Mouse (Mus musculus): Measurements from ENCODE around the gene Klk1.
A peak's percentile ranks its signal among the peaks of the same experiment; 100 is the strongest.

Gene Klk1

DNA sequence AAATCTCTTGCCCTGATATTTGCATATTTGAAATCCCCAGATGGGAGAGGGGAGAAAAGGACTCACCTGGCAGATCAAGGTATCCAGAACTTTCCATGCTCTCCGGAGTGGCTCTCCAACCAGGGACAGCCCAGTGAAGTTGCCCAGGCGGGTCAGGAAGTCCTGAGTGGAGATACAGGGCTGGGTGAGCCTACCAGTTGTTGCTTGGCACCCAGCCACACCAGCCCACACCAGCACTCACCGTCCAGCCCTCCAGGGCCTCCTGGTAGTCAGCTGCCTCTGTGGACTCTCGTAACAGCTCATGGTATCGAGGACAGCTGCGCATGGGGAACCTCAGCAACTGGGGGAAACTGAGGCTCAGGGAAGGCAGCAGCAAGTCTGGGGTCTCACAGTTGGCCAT, 29.8 kb downstream of the Klk1 start:
- DNase-seq, result no peak

DNA sequence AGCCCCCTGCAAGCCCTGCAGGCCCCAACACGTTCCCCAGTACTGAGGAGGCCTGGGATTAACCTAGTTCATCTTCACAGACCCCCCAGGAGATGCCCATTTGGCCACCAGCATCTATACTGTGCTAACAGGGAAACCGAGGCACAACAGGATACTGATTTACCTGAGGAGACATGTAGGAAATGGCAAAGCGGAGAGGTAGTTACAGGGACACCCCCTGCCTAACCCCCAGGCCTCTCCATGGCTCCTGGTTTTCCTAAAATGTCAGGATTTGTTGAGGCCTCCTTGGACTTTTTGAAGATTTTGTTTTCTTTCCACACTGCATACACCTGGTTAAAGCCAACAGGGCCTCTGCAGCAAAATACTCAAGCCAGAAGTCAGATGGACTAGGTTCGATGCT, 32.1 kb downstream of the Klk1 start, which contains the start of gene Acp4:
Gene Acp4, minus strand, starts transcription at position 101 of the 400 bp plus-strand sequence.
- DNase-seq, result no peak

- no peak for DNase-seq
Observed at GRCm38 (mm10) chr7:44260410-44260809, 35.2 kb downstream of the Klk1 start.

DNA sequence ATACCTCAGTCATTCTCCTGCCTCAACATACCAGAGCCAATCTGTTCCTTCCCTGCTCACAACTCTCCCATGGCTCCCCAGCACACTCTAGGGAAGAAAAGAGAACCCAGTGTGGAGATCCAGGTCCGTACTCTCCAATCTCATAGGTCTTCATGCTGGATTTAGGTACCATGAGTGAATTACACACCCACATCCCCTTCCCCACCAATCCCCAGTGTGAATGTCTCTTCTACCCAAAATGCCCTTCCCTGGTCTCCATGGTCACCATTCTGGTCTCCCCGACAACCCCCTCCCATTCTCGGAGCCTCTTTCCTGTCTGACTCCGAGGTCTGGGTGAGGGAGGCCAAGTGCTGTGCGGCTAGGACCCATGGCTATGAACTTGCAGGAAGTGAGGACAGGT, 36.0 kb downstream of the Klk1 start, which contains the start of gene Gm15517:
Gene Gm15517, plus strand, starts transcription at position 301 of the 400 bp plus-strand sequence.
- no peak for DNase-seq

- peak; percentile 97 for DNase-seq
Observed at GRCm38 (mm10) chr7:44262791-44263643, 37.9 kb downstream of the Klk1 start.

DNA sequence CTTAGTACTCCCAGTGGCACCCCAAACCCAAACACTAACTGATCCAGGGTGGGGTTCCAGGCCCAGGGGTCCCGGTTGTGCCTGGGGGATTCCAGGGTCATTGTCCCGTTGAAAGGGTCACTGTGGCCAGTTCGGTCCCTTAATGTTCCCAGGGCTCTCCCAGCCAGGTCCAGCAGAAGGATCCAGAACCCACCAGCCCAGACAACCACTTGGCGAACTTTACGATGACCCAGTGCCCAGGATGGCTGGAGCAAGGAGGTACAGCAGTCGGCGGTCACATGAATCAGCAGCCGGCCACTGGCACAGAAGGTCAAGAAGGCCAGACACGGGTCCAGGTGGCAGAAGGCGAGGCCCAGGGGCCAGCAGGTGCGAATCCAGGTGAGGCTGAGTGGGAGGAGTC, 43.0 kb downstream of the Klk1 start:
- DNase-seq, result no peak

DNA sequence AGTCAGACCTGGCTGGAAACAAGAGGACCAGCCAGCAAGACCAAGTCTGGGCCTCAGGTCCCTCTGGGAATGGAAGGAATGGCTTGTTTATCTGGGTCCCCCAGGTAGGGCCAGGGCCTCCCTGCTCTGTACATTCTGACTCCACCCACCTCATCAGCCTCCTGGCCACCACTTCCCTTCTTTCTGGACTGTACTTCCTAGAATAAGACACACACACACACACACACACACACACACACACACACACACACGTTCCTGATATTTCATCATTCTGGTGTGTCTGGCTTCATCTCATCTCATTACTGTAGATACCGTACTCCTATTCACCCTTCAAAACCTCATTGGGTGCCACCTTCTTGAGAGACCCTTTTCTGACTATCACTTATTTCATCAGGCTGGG, 44.2 kb downstream of the Klk1 start:
- DNase-seq, result no peak

DNA sequence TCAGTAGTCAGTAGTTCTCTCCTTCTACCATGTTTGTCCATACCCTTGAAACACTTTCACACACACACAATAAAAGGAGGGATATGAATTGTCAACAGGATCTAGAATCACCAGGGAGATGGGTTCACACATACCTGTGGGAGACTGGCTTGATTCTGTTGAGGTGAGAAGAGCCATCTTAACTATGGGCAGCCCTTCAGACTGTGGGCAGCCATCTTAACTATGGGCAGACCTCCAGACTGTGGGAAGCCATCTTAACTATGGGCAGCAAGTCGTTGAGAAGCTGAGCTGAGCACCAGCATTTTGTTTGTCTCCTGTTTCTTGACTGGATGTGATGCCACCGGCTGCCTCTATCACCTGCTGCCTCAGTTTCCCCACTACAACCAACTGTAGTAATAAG, 46.1 kb downstream of the Klk1 start:
- no peak for DNase-seq

- no peak for DNase-seq
Observed at GRCm38 (mm10) chr7:44272546-44272945, 47.4 kb downstream of the Klk1 start.

DNA sequence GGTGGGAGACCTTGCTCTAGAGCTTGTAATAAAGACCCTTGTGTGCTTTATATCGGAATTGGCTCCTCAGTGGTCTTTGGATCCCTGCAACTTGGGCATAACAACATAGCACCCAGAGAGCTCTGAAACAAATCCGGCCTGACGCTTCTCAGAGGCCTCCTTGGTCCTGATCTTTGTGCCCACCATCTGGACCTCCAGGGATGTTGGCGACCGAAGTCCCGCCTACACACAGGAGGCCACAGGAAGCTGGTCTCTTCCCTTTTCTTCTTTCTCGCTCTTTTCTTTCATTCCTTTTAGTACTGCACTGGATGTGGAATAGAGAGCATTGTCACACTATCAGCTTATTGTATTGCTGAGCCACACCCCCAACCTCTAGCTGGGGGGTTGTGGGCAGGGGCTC, 48.3 kb downstream of the Klk1 start:
- no peak for DNase-seq

DNA sequence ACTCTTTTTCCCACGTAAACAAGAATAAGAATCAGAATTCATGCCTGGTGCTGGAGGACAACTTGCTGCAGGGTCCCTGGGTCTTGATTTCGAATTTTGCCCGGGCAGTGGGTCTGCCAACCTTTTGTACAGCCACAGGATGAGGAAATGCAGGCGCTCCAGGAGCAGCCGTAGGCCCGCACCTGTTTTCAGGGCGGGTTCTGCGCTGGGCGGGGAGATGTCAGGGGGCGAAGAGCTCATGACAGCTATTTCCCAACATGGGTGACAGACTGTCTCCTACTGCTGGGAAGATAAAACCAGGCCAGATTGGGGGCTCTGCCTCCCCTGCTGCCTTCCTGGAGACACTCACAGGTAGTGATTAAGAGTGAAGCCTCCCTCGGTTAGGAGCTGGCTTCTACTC, 48.9 kb downstream of the Klk1 start:
- no peak for DNase-seq

DNA sequence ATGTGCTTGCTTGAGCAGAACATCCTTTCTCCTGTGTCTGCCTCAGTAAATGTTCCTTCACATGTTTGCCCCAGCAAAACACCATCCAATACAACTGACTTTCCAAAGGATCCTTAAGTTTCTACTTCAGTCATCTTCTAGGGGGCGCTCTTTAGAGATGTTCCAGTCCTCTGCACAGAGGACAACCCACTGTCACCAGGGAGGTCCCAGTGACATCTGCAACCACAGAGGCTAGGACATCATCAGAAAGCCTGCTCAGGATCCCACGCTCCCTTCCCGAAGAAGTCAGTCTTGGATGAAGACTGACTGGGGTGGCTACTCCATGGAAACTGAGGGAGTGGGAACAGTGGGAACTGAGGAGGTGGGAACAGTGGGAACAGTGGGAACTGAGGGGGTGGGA, 50.4 kb downstream of the Klk1 start:
- DNase-seq, result no peak

DNA sequence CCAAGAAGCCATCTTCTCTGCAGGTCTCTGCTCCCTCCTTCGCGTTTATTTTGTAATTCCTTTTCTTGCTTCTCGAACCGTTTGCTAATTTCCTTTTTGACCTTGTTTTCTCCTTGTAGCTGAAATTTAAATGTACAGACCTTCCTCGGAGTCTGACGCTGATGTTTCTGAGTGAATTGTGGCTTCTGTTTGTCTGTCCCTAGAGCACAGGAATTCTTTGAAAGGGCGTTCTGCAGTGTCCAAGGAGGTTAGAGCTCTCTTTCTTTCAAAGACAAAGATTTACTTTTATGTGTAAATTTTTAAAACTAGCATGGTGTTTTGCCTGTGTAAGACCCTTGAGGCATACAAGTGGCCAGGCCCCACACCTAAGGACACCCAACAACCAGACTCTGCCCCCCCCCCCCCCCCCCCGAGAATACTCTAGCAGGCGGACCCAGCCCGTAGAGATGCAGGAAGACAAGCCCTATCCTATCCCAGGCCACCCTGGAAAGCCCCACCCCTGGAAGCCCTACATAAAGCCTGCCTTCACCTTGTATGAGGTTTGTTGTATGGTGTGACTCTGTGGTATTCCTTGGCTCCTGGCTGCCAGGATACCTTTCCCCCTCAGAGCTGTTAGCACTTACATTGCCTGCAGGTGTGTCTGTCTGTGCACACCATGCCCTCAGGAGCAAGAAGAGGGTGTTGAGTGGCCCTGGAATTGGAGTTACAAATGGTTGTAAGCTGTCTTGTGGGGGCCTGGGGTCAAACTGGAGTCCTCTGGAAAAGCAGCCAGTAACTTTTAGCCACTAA, 51.5 kb downstream of the Klk1 start:
- DNase-seq, result no peak

GRCm38 (mm10) chr7:44277250-44277622, 52.1 kb downstream of the Klk1 start:
- DNase-seq, result peak; percentile 37

All from kidney, adult 18-20 months (tissue).